24 mouse cellular contexts compared by ENCODE assay signal in genomic region chr10:116921416-116921815, GRCm38 (mm10). TPM values are rescaled to one million over a fixed set of nuclear protein-coding genes. Genes with fewer than 3 reads are reported as not detected.
"Had no signal": no experiment of that assay in that cellular context is flagged by ENCODE, and none has a peak within 500 bp of the region (broad histone marks: within the 10 kb centered on the region; RNA-seq: fewer than 3 reads in every experiment).

No protein-coding gene starts in this region.

- H3K27me3 ChIP-seq: neural tube, embryonic 13.5 days; neural tube, embryonic 15.5 days; stomach, embryonic 15.5 days had no signal

- H3K9ac ChIP-seq: neural tube, embryonic 13.5 days; neural tube, embryonic 15.5 days; stomach, embryonic 15.5 days had no signal

- H3K9me3 ChIP-seq: neural tube, embryonic 13.5 days; neural tube, embryonic 15.5 days; stomach, embryonic 15.5 days had no signal

- H3K27ac ChIP-seq: neural tube, embryonic 13.5 days; neural tube, embryonic 15.5 days; stomach, embryonic 15.5 days; stomach, postnatal 0 days had no signal

- H3K4me3 ChIP-seq: neural tube, embryonic 13.5 days; neural tube, embryonic 15.5 days; stomach, embryonic 15.5 days had no signal

- DNase-seq: retina, postnatal 1 day; right cerebral cortex, adult 18-20 months; right cerebral cortex, postnatal 14 days; right cerebral cortex, postnatal 25 days; right cerebral cortex, postnatal 4 days; spleen, adult 18-20 months; thymus, adult 18-20 months; thymus, adult 2 months; thymus, postnatal 14 days; thymus, postnatal 25 days; thymus, postnatal 36 days; thymus, postnatal 4 days had no signal

- H3K4me2 ChIP-seq: neural tube, embryonic 13.5 days; neural tube, embryonic 15.5 days; stomach, embryonic 15.5 days had no signal

- H3K4me1 ChIP-seq: neural tube, embryonic 13.5 days; neural tube, embryonic 15.5 days; stomach, embryonic 15.5 days had no signal

RNA-seq across cellular contexts. Expression of gene Myrfl, which starts 24.7 kb away (rescaled TPM):
- polyA plus RNA-seq: neural tube, embryonic 15.5 days; urinary bladder, adult 2 months had no signal

RNA-seq across cellular contexts. Expression of gene Gm10271, which starts 51.0 kb away (rescaled TPM):
- polyA plus RNA-seq: neural tube, embryonic 13.5 days; neural tube, embryonic 14.5 days; neural tube, embryonic 15.5 days; small intestine, adult 2 months; spleen, adult 2 months; stomach, embryonic 14.5 days; stomach, embryonic 15.5 days; stomach, embryonic 16.5 days; stomach, postnatal 0 days; testis, adult 2 months; thymus, adult 2 months; thymus, postnatal 0 days; urinary bladder, adult 2 months had no signal
